Mouse (Mus musculus) cerebellum, adult 2 months (tissue): ENCODE measurements around the gene Hist1h2an. TPM values are rescaled to one million over a fixed set of nuclear protein-coding genes. Genes with fewer than 3 reads are reported as not detected.
"Not testable (repeated sequence)": the region's sequence is repeated elsewhere in the genome, so short reads cannot be mapped to it uniquely, and the experiment has no call there.

Source experiments
- DNase-seq, 2 experiments: peaks; one replicate each; pipeline ENCODE4 v3.0.0; 2021
- H3K27ac ChIP-seq: fragments of 200-500 bp; 2 replicates; pipeline ENCODE4 v1.5.1; 2012; ENCODE audit warnings: low read length, control low read depth, inconsistent platforms; ENCODE audit not compliant: insufficient read depth
- H3K27me3 ChIP-seq: fragments of 200-500 bp; 2 replicates; pipeline ENCODE4 v1.6.1; 2012; ENCODE audit warnings: inconsistent platforms, mild to moderate bottlenecking, low read length, moderate library complexity; ENCODE audit not compliant: control insufficient read depth, insufficient read depth
- H3K4me1 ChIP-seq: fragments of 200-500 bp; 2 replicates; pipeline ENCODE4 v1.6.1; 2011; ENCODE audit warnings: low read length; ENCODE audit not compliant: control insufficient read depth, insufficient read depth
- H3K4me3 ChIP-seq: fragments of 200-500 bp; replicated peaks from 2 replicates; pipeline ENCODE3; 2011; ENCODE audit warnings: mild to moderate bottlenecking, low read depth, low read length, control low read depth; ENCODE audit not compliant: insufficient read depth
- CTCF ChIP-seq: fragments of 200-500 bp; IDR thresholded peaks from 2 replicates; pipeline ENCODE4 v1.5.1; 2011; ENCODE audit warnings: low read depth, mild to moderate bottlenecking, control low read depth, low read length, moderate library complexity, borderline replicate concordance; ENCODE audit not compliant: insufficient read depth
- POLR2A ChIP-seq: fragments of 200-500 bp; IDR thresholded peaks from 2 replicates; pipeline ENCODE4 v1.6.1; 2011; ENCODE audit warnings: low read length, control low read depth, borderline replicate concordance; ENCODE audit not compliant: insufficient read depth
- WGBS: fragments of 180-500 bp; shearing (Covaris S2); methylation state at CpG from one replicate; pipeline ENCODE4 v1.1.7; 2018; 5-methylcytosine and 5-hydroxymethylcytosine counted together
- polyA plus RNA-seq: library from polyadenylated mRNA; depleted of rRNA; stranded (reverse); fragments of >200 nt; gene quantifications from 2 replicates; pipeline ENCODE4 v1.2.3, GENCODE M21; 2012; rRNA removed

Hist1h2an gene
- polyA plus RNA-seq, 1 experiment: not detected

DNA sequence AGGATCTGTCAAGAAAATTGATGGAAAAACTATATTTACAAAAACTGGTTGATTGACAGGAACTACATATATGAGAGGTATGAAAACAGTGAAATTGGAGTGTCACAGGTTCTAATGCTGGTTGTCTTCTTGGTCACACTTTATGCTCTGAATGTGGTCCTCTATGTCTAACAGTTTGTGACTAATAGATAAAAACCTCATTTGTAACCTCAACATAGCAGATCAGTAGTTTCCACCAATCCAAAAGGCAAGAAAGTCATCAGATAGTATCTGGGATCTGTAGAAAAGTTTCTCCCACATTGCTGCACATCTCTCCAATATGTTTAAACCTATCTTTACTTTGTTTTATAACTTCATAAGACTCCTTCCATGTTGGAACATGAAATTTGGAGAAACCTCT is 35.6 kb downstream of the Hist1h2an start:
- no peaks in the 10 kb centered on the region for H3K4me1 ChIP-seq
- H3K27ac ChIP-seq: no peak overlapping the region
- no peak overlapping the region for H3K4me3 ChIP-seq
- H3K27me3 ChIP-seq: no peaks in the 10 kb centered on the region
- TF ChIP-seq CTCF: no peak
- TF ChIP-seq POLR2A: no peak
- DNase-seq: no peak

DNA sequence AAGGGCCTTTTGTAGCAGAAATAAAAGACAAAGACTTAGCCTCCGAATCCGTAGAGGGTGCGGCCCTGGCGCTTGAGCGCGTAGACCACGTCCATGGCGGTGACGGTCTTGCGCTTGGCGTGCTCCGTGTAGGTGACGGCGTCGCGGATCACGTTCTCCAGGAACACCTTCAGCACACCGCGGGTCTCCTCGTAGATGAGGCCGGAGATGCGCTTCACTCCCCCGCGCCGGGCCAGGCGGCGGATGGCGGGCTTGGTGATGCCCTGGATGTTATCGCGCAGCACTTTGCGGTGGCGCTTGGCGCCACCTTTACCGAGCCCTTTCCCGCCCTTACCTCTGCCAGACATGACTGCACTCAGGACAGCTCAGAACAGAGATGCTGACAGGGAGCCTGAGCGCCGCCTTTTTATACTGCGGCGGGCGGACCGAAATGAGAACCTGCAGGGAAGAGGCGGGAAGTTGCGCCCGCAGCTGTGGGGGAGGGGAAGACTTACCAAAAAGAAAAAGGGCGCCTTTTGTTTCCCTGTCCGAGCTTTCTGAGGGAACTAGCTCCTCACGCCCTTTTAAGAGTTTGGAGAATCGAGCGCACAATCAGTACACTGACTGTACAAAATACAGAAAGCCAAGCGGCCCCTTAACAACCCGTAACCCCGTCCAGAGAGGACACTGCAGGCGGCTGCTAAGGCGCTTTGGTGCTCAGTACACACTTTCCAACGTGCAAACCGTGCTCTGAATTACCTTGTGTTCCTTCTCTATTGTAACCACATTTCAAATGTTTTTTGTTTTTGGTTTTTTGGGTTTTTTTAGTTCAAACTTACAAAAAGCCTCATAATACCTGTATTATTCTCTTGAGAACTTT is 36.6 kb downstream of the Hist1h2an start, which contains the start of gene Hist1h4k:
TSS of gene Hist1h4k (minus strand) at position 347 of the 859 bp plus-strand sequence.
- H3K27ac ChIP-seq: peak within 1 kb of the TSS; percentile 41; the same call in 1 of the 2 replicates
- DNase-seq: peak; percentile 95
- H3K4me3 ChIP-seq: peak within 1 kb of the TSS; percentile 59
- H3K4me1 ChIP-seq, H3K27me3 ChIP-seq: not testable (repeated sequence)
- peak; percentile 89; the same call in 1 of the 2 replicates for TF ChIP-seq POLR2A
- under 1% methylated on average over 50 of the region's 56 CpGs for WGBS

DNA sequence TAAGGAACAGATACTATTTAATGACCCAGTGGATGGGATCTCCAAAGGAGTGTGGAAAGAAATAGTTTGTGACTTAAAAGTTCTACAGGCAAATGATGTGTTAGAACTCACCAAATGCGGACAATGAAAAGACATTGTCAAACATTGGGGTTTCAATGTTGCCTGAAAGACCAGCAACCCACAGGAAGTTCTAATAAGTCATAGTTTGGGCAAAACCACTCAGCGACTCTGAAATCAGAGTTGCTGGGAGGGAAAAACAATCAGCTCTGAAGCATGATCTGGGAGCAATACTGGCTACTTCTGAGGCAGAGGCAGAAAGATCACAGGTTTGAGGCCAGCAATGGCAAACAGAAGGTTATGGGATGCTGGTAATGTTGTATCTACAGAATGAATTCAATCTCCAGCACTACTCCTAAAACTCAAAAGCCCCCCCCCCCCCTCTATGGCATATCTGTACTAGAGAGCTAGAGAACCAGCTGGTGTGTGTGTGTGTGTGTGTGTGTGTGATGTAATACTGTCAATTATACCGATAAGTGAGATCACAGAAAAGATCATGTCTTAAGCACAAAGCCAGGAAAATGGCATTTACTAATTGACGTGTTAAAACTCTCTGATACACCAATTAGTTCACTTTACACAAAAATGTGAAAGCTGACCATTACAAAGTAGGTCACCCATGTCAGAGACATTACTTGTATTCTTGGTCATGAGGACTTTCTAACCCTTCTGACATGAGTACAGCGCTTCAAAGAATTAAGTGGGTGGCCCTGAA is 37.4 kb downstream of the Hist1h2an start:
- Histone ChIP-seq H3K4me3 (peak overlapping the region; percentile 48), H3K4me1 (no peaks in the 10 kb centered on the region), H3K27ac (no peak overlapping the region; the same call in 1 of the 2 replicates), H3K27me3 (no peaks in the 10 kb centered on the region)
- 15% methylated on average over 5 of the region's 5 CpGs for WGBS
- no peak for DNase-seq
- no peak for TF ChIP-seq CTCF
- TF ChIP-seq POLR2A: no peak

DNA sequence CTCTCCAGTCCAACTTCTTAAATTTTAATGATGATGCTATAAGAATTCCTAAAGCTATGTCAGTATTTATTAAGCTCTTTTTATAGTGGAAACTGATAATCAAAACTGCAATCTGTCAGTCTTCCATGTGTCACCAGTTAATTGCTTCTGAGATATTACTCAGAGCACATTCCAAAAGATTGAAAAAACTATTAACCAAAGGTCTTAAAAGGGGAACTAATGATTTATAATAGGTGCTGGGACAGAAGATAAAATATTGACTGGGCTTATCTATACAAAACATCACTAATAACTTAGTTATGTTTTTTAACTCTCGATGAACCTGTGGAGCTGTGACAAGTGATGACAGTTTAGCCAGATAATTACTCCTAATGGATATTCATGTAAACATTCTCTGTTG is 42.0 kb downstream of the Hist1h2an start:
- no peak overlapping the region for H3K27ac ChIP-seq
- 97% methylated on average over 1 of the region's 1 CpGs for WGBS
- DNase-seq: no peak
- no peak overlapping the region for H3K4me3 ChIP-seq
- no peak for TF ChIP-seq POLR2A
- no peak for TF ChIP-seq CTCF
- H3K4me1 ChIP-seq: no peaks in the 10 kb centered on the region
- H3K27me3 ChIP-seq: no peaks in the 10 kb centered on the region

Other genes with a start within 250 kb of the Hist1h2an start
- not detected in 2 replicates for gene Olfr1366, start 244.4 kb downstream of the Hist1h2an start, polyA plus RNA-seq
- gene Olfr1535, start 227.3 kb downstream of the Hist1h2an start, polyA plus RNA-seq: not detected in 2 replicates
- gene Olfr1364, start 205.5 kb downstream of the Hist1h2an start, polyA plus RNA-seq: not detected in 2 replicates
- gene Olfr1362, start 173.2 kb downstream of the Hist1h2an start, polyA plus RNA-seq: not detected in 2 replicates
- 0.03 TPM in 1 of 2 replicates, not detected in the other for gene Olfr11, start 144.7 kb downstream of the Hist1h2an start, polyA plus RNA-seq
- not detected in 2 replicates for gene Olfr1361, start 123.8 kb downstream of the Hist1h2an start, polyA plus RNA-seq
- gene Olfr1360, start 109.8 kb downstream of the Hist1h2an start, polyA plus RNA-seq: not detected in 2 replicates
- not detected in 2 replicates for gene Olfr1359, start 89.1 kb downstream of the Hist1h2an start, polyA plus RNA-seq
- gene Hist1h2bl, start 71.1 kb downstream of the Hist1h2an start, polyA plus RNA-seq: not detected in 2 replicates
- 0.84 and 1.5 TPM in 2 replicates for gene Hist1h2ai, start 70.8 kb downstream of the Hist1h2an start, polyA plus RNA-seq
- gene Hist1h3h, start 69.6 kb downstream of the Hist1h2an start, polyA plus RNA-seq: 2.9 TPM in 1 of 2 replicates, not detected in the other
- gene Hist1h2bm, start 65.2 kb downstream of the Hist1h2an start, polyA plus RNA-seq: not detected in 2 replicates
- gene Hist1h4j, start 52.2 kb downstream of the Hist1h2an start, polyA plus RNA-seq: 2.4 and 3.6 TPM in 2 replicates
- gene Hist1h4k, start 36.7 kb downstream of the Hist1h2an start, polyA plus RNA-seq: 16.9 and 17.5 TPM in 2 replicates
- 1.9 and 2.4 TPM in 2 replicates for gene Hist1h2ak, start 33.4 kb downstream of the Hist1h2an start, polyA plus RNA-seq
- gene Hist1h2bn, start 33.1 kb downstream of the Hist1h2an start, polyA plus RNA-seq: 1.2 and 2.6 TPM in 2 replicates
- 0.27 and 0.41 TPM in 2 replicates for gene Hist1h1b, start 6.6 kb downstream of the Hist1h2an start, polyA plus RNA-seq
- 1.9 and 4.9 TPM in 2 replicates for gene Hist1h3i, start 3.8 kb downstream of the Hist1h2an start, polyA plus RNA-seq
- not detected in 2 replicates for gene Hist1h2bp, start 243 bp upstream of the Hist1h2an start, polyA plus RNA-seq
- 1.2 and 2.3 TPM in 2 replicates for gene Hist1h2bq, start 23.0 kb upstream of the Hist1h2an start, polyA plus RNA-seq
- not detected in 2 replicates for gene Hist1h2ao, start 23.2 kb upstream of the Hist1h2an start, polyA plus RNA-seq
- not detected in 2 replicates for gene Hist1h4m, start 24.5 kb upstream of the Hist1h2an start, polyA plus RNA-seq
- 12.7 and 19.8 TPM in 2 replicates for gene Hist1h4n, start 45.0 kb upstream of the Hist1h2an start, polyA plus RNA-seq
- 1.5 and 1.6 TPM in 2 replicates for gene Hist1h2ap, start 46.3 kb upstream of the Hist1h2an start, polyA plus RNA-seq
- 0.16 and 1.3 TPM in 2 replicates for gene Hist1h2br, start 46.5 kb upstream of the Hist1h2an start, polyA plus RNA-seq
- gene Zfp184, start 157.9 kb upstream of the Hist1h2an start, polyA plus RNA-seq: 0.95 and 1.0 TPM in 2 replicates
- gene Pom121l2, start 194.0 kb upstream of the Hist1h2an start, polyA plus RNA-seq: not detected in 2 replicates
- gene Prss16, start 222.5 kb upstream of the Hist1h2an start, polyA plus RNA-seq: 0.36 and 1.1 TPM in 2 replicates
- not detected in 2 replicates for gene Hist1h2ah, start 248.3 kb upstream of the Hist1h2an start, polyA plus RNA-seq
- 0.34 TPM in 1 of 2 replicates, not detected in the other for gene Hist1h2bk, start 248.7 kb upstream of the Hist1h2an start, polyA plus RNA-seq